Mouse (Mus musculus): Measurements from ENCODE around the gene Lsm7. TPM values are rescaled to one million over a fixed set of nuclear protein-coding genes. Genes with fewer than 3 reads are reported as not detected.

Lsm7 gene
- total RNA-seq, 2 experiments from 2014 or later, result 20.9 to 31.6 TPM

Small RNA genes lying within 50 kb of the gene (microRNA-seq; reads per million reads assigned to microRNA genes)
- gene Mir1982, result 2.8 reads per million, percentile 3 among the genes with 10 or more reads in this experiment

Other genes starting within 250 kb of the Lsm7 start
- under 1 TPM; 0.52 to 0.59 TPM for gene Gm49322, start 249.2 kb downstream of the Lsm7 start, total RNA-seq (2021)
- 100 to 1,000 TPM; 116 TPM for gene Csnk1g2, start 232.4 kb downstream of the Lsm7 start, total RNA-seq (2021)
- 10 to 100 TPM; 41.5 to 45.8 TPM for gene Btbd2, start 198.1 kb downstream of the Lsm7 start, total RNA-seq (2021)
- 100 to 1,000 TPM; 158 to 181 TPM for gene Mknk2, start 177.1 kb downstream of the Lsm7 start, total RNA-seq (2021)
- gene Mob3a, start 153.2 kb downstream of the Lsm7 start, total RNA-seq (2021), result 1 to 10 TPM; 8.2 to 8.9 TPM
- 1 to 10 TPM; 2.6 to 3.4 TPM for gene Izumo4, start 153.0 kb downstream of the Lsm7 start, total RNA-seq (2021)
- gene Ap3d1, start 112.9 kb downstream of the Lsm7 start, total RNA-seq (2021), result 10 to 100 TPM; 39.8 to 44.2 TPM
- gene Dot1l, start 100.0 kb downstream of the Lsm7 start, total RNA-seq (2021), result 10 to 100 TPM; 31.2 to 31.4 TPM
- gene Sf3a2, start 57.0 kb downstream of the Lsm7 start, total RNA-seq (2021), result 10 to 100 TPM; 29.6 to 29.9 TPM
- 10 to 100 TPM; 27.4 to 29.7 TPM for gene Plekhj1, start 56.6 kb downstream of the Lsm7 start, total RNA-seq (2021)
- under 1 TPM; 0.39 TPM for gene Amh, start 50.0 kb downstream of the Lsm7 start, total RNA-seq (2021)
- gene Jsrp1, start 41.7 kb downstream of the Lsm7 start, total RNA-seq (2021), result under 1 TPM; 0.48 to 0.81 TPM
- 100 to 1,000 TPM; 883 to 894 TPM for gene Oaz1, start 28.6 kb downstream of the Lsm7 start, total RNA-seq (2021)
- gene Lingo3, start 11.2 kb downstream of the Lsm7 start, total RNA-seq (2021), result 10 to 100 TPM in 1 of 2 experiments, 1 to 10 TPM in 1; 6.3 to 10.6 TPM
- 10 to 100 TPM; 22.4 to 23.6 TPM for gene Sppl2b, start 66 bp upstream of the Lsm7 start, total RNA-seq (2021)
- gene Tmprss9, start 16.6 kb upstream of the Lsm7 start, total RNA-seq (2021), result not detected
- gene Timm13, start 45.8 kb upstream of the Lsm7 start, total RNA-seq (2021), result 100 to 1,000 TPM; 143 to 148 TPM
- 1 to 10 TPM; 4.6 to 5.6 TPM for gene Lmnb2, start 63.0 kb upstream of the Lsm7 start, total RNA-seq (2021)
- 10 to 100 TPM in 1 of 2 experiments, 1 to 10 TPM in 1; 8.2 to 14.1 TPM for gene Gadd45b, start 74.9 kb upstream of the Lsm7 start, total RNA-seq (2021)
- gene Gng7, start 159.7 kb upstream of the Lsm7 start, total RNA-seq (2021), result under 1 TPM; 0.13 to 0.34 TPM
- gene Diras1, start 170.5 kb upstream of the Lsm7 start, total RNA-seq (2021), result not detected
- 10 to 100 TPM; 14.0 to 14.3 TPM for gene Slc39a3, start 182.2 kb upstream of the Lsm7 start, total RNA-seq (2021)
- 10 to 100 TPM; 86.7 to 93.2 TPM for gene Sgta, start 205.0 kb upstream of the Lsm7 start, total RNA-seq (2021)
- gene Thop1, start 214.8 kb upstream of the Lsm7 start, total RNA-seq (2021), result 10 to 100 TPM; 12.3 to 13.2 TPM
- 1 to 10 TPM in 1 of 2 experiments, under 1 TPM in 1; 0.87 to 1.2 TPM for gene Creb3l3, start 243.7 kb upstream of the Lsm7 start, total RNA-seq (2021)